In the genomic region with DNA sequence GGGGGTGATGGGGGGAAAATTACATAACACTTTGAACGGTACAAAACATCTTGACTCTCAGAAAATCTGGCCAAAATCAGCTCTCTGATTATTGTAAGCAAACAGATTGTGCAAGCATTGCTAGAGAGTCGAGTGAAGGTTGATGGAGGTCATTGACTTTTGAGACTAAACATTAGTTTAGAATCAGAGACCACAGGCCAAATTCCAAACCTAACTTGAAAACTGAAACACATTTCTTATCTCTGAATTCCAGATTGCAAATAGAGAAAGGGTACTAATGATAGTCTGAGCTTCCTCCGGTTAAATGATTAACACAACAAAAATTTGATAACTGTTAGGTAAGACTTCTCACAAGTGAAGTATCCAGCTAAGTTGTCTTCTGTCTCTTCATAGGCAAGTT, we compare ENCODE assay signal across 16 mouse cellular contexts.
"Had no signal": no experiment of that assay in that cellular context is flagged by ENCODE, and none has a peak within 500 bp of the region (broad histone marks: within the 10 kb centered on the region; RNA-seq: fewer than 3 reads in every experiment).

No protein-coding gene starts in this region.

- H3K36me3 ChIP-seq: hindbrain, embryonic 12.5 days; limb, embryonic 12.5 days; midbrain, embryonic 15.5 days; neural tube, embryonic 12.5 days; stomach, embryonic 15.5 days had no signal

- DNase-seq: kidney, adult 9 months; kidney, postnatal 10 days; kidney, postnatal 4 days; lung, adult 2 months; lung, postnatal 4 days; retina, postnatal 1 day; thymus, postnatal 36 days had no signal

- H3K4me2 ChIP-seq: hindbrain, embryonic 12.5 days; limb, embryonic 12.5 days; midbrain, embryonic 11.5 days; midbrain, embryonic 15.5 days; neural tube, embryonic 12.5 days; stomach, embryonic 15.5 days had no signal

- H3K9me3 ChIP-seq: hindbrain, embryonic 12.5 days; limb, embryonic 12.5 days; midbrain, embryonic 15.5 days; neural tube, embryonic 12.5 days; stomach, embryonic 15.5 days had no signal

- ATAC-seq: hindbrain, embryonic 16.5 days; inflammation-experienced regulatory T-cells, adult 6 months; midbrain, embryonic 15.5 days had no signal

- H3K4me1 ChIP-seq: hindbrain, embryonic 12.5 days; limb, embryonic 12.5 days; midbrain, embryonic 15.5 days; neural tube, embryonic 12.5 days; stomach, embryonic 15.5 days had no signal

- H3K4me3 ChIP-seq: hindbrain, embryonic 12.5 days; layer of hippocampus, adult 2 months; limb, embryonic 12.5 days; midbrain, embryonic 15.5 days; neural tube, embryonic 12.5 days; stomach, embryonic 15.5 days had no signal

- H3K27ac ChIP-seq: hindbrain, embryonic 12.5 days; layer of hippocampus, adult 2 months; limb, embryonic 12.5 days; midbrain, embryonic 15.5 days; neural tube, embryonic 12.5 days; stomach, embryonic 15.5 days had no signal

- H3K9ac ChIP-seq: hindbrain, embryonic 12.5 days; limb, embryonic 12.5 days; midbrain, embryonic 15.5 days; neural tube, embryonic 12.5 days; stomach, embryonic 15.5 days had no signal

- H3K27me3 ChIP-seq: hindbrain, embryonic 12.5 days; limb, embryonic 12.5 days; midbrain, embryonic 15.5 days; neural tube, embryonic 12.5 days; stomach, embryonic 15.5 days had no signal
